ENCODE assay signal across 10 mouse cellular contexts in the genomic region with DNA sequence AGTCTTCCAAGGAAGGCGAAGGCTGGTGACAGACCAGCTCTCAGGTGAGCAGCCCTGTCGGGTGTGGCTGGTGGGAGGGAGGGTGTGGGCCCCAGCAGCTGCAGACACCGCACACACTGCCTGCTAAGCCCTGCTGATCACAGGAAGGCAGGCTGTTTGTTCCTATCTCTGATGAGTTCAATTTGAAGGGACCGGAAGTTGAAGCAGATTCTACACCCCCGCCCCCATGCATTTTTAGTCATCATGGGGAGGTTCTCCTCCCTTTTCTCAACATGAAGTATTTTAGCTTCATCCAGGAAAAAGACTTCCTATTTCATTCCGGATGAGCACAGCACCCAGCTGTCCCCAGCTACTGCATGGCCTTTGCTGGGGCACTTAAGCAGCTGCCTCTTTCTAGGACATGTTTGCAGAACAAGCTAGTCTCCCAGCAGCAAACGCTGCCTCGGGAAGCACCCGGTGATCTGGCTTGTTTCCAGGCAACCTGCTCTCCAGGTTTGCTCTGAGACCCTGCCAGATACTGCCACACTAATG. TPM values are rescaled to one million over a fixed set of nuclear protein-coding genes. Genes with fewer than 3 reads are reported as not detected.
A peak's percentile ranks its signal among the peaks of the same experiment; 100 is the strongest.
DNase-seq lines count a peak whose midpoint lies in the region; ATAC-seq lines count a peak whose summit lies in the region.
"Had no signal": no experiment of that assay in that cellular context is flagged by ENCODE, and none has a peak within 500 bp of the region (broad histone marks: within the 10 kb centered on the region; RNA-seq: fewer than 3 reads in every experiment).

No protein-coding gene starts in this region.

- ATAC-seq in forebrain, embryonic 15.5 days (replicated peaks) = 0 out of 2 replicates have a peak, but pooled peaks have one; percentile 27
- ATAC-seq in forebrain, embryonic 11.5 days (replicated peaks; ENCODE audit: low FRiP score) = no peak
- ATAC-seq in neural tube, embryonic 15.5 days (ENCODE audit: low FRiP score) = no peak

- WGBS in forebrain, embryonic 15.5 days = 59% methylated on average over 9 of the region's 9 CpGs
- 89% methylated on average over 9 of the region's 9 CpGs for WGBS in forebrain, embryonic 11.5 days
- WGBS in neural tube, embryonic 15.5 days = 72% methylated on average over 9 of the region's 9 CpGs

- peak overlapping the region; percentile 41; the same call in 1 of the 2 replicates for H3K27ac ChIP-seq in forebrain, embryonic 15.5 days (replicated peaks)
- no peak overlapping the region for H3K27ac ChIP-seq in forebrain, embryonic 11.5 days (ENCODE audit: low read depth, low read length)
- 0 out of 2 replicates have a peak overlapping the region, but pooled peaks have one; percentile 33 for H3K27ac ChIP-seq in neural tube, embryonic 15.5 days (replicated peaks)
- H3K27ac ChIP-seq: heart, embryonic 13.5 days; macrophage had no signal

- no peak for DNase-seq in forebrain, embryonic 11.5 days (ENCODE audit: low spot score)
- DNase-seq in neural tube, embryonic 10.5 days (ENCODE audit: extremely low spot score, low spot score) = no peak
- DNase-seq in layer of hippocampus, postnatal 36 days = peak; percentile 45 to 47
- DNase-seq in thymus, postnatal 0 days (ENCODE audit: low spot score) = peak; percentile 53
- DNase-seq in retina, postnatal 1 day = no peak
- no peak for DNase-seq in heart, postnatal 4 days

- H3K4me2 ChIP-seq in forebrain, embryonic 15.5 days (replicated peaks) = no peak overlapping the region
- no peak overlapping the region for H3K4me2 ChIP-seq in forebrain, embryonic 11.5 days (ENCODE audit: low read depth, low read length, severe bottlenecking)
- H3K4me2 ChIP-seq in neural tube, embryonic 15.5 days = no peak overlapping the region
- H3K4me2 ChIP-seq: heart, embryonic 13.5 days had no signal

- no peaks in the 10 kb centered on the region for H3K27me3 ChIP-seq in forebrain, embryonic 15.5 days
- H3K27me3 ChIP-seq in forebrain, embryonic 11.5 days (ENCODE audit: control insufficient read depth, insufficient read depth, low read length) = no peaks in the 10 kb centered on the region
- no peaks in the 10 kb centered on the region for H3K27me3 ChIP-seq in neural tube, embryonic 15.5 days (replicated peaks)
- H3K27me3 ChIP-seq: heart, embryonic 13.5 days had no signal

- H3K4me3 ChIP-seq in forebrain, embryonic 15.5 days = no peak overlapping the region
- H3K4me3 ChIP-seq in forebrain, embryonic 11.5 days (ENCODE audit: low read depth, low read length) = no peak overlapping the region
- no peak overlapping the region for H3K4me3 ChIP-seq in neural tube, embryonic 15.5 days (replicated peaks)
- H3K4me3 ChIP-seq: heart, embryonic 13.5 days had no signal

- peaks cover 24% of the 10 kb centered on the region for H3K4me1 ChIP-seq in forebrain, embryonic 15.5 days
- H3K4me1 ChIP-seq in forebrain, embryonic 11.5 days (replicated peaks; ENCODE audit: control insufficient read depth, insufficient read depth, low read length) = no peaks in the 10 kb centered on the region
- 0 out of 2 replicates have a peak, but pooled peaks cover 6% of the 10 kb centered on the region for H3K4me1 ChIP-seq in neural tube, embryonic 15.5 days

- no peaks in the 10 kb centered on the region for H3K9me3 ChIP-seq in forebrain, embryonic 15.5 days
- H3K9me3 ChIP-seq in forebrain, embryonic 11.5 days (ENCODE audit: control insufficient read depth, low read length) = no peaks in the 10 kb centered on the region
- H3K9me3 ChIP-seq in neural tube, embryonic 15.5 days (replicated peaks) = no peaks in the 10 kb centered on the region
- H3K9me3 ChIP-seq: heart, embryonic 13.5 days had no signal

- no peak overlapping the region for H3K9ac ChIP-seq in forebrain, embryonic 15.5 days (replicated peaks)
- H3K9ac ChIP-seq in forebrain, embryonic 11.5 days (ENCODE audit: low read length) = no peak overlapping the region
- no peak overlapping the region for H3K9ac ChIP-seq in neural tube, embryonic 15.5 days (replicated peaks)
- H3K9ac ChIP-seq: heart, embryonic 13.5 days had no signal

- peaks cover 11% of the 10 kb centered on the region for H3K36me3 ChIP-seq in forebrain, embryonic 15.5 days
- H3K36me3 ChIP-seq in forebrain, embryonic 11.5 days (ENCODE audit: control insufficient read depth, insufficient read depth, low read length) = no peaks in the 10 kb centered on the region
- H3K36me3 ChIP-seq in neural tube, embryonic 15.5 days = peaks cover 31% of the 10 kb centered on the region

RNA-seq across cellular contexts. Expression of a gene that starts 28.0 kb away (rescaled TPM):
- 1.0 and 1.6 TPM in 2 replicates for polyA plus RNA-seq in forebrain, embryonic 15.5 days (2015; fragmentation: Nextera tagmentation; extraction: Ambion mirVana)
- not detected in 2 replicates for polyA plus RNA-seq in forebrain, embryonic 11.5 days (2014; fragmentation: Nextera tagmentation; extraction: Ambion mirVana)
- polyA plus RNA-seq in neural tube, embryonic 15.5 days (2015; fragmentation: Nextera tagmentation; extraction: Ambion mirVana) = 0.13 and 0.29 TPM in 2 replicates
- under 1 TPM in 1 of 2 experiments, not detected in 1; 0.42 TPM for total RNA-seq in layer of hippocampus, postnatal 36 days (2021)
- polyA plus RNA-seq in thymus, postnatal 0 days (2015; fragmentation: Nextera tagmentation; extraction: Ambion mirVana) = 0.31 and 0.73 TPM in 2 replicates
- total RNA-seq in heart, postnatal 4 days (2021) = not detected
- polyA plus RNA-seq: heart, embryonic 13.5 days; macrophage had no signal

RNA-seq across cellular contexts. Expression of a gene that starts 42.1 kb away (rescaled TPM):
- polyA plus RNA-seq in forebrain, embryonic 15.5 days (2015; fragmentation: Nextera tagmentation; extraction: Ambion mirVana) = 58.8 and 59.5 TPM in 2 replicates
- 15.5 and 16.8 TPM in 2 replicates for polyA plus RNA-seq in forebrain, embryonic 11.5 days (2014; fragmentation: Nextera tagmentation; extraction: Ambion mirVana)
- 42.0 and 50.9 TPM in 2 replicates for polyA plus RNA-seq in neural tube, embryonic 15.5 days (2015; fragmentation: Nextera tagmentation; extraction: Ambion mirVana)
- 100 to 1,000 TPM; 132 to 154 TPM for total RNA-seq in layer of hippocampus, postnatal 36 days (2021)
- 11.9 and 14.7 TPM in 2 replicates for polyA plus RNA-seq in thymus, postnatal 0 days (2015; fragmentation: Nextera tagmentation; extraction: Ambion mirVana)
- 10 to 100 TPM; 11.6 to 13.2 TPM for total RNA-seq in heart, postnatal 4 days (2021)

Comparison
In these comparisons a context has a peak if more than half of its experiments do, and no peak if none do; other contexts are left out.
1. DNase-seq: peak in layer of hippocampus, postnatal 36 days (2 of 2) and thymus, postnatal 0 days (single experiment); none in forebrain, embryonic 11.5 days (single experiment), neural tube, embryonic 10.5 days (single experiment), retina, postnatal 1 day (single experiment) and heart, postnatal 4 days (single experiment).